Mouse (Mus musculus): ENCODE data around the gene Etfdh.

- no peak for TF ChIP-seq CTCF (IDR thresholded peaks at IDR 0.05; ENCODE audit: control insufficient read depth, insufficient read depth, insufficient read length)
- TF ChIP-seq MYOG (IDR thresholded peaks at IDR 0.05; ENCODE audit: control insufficient read depth, extremely low read depth, insufficient read length), result no peak
- no peak for TF ChIP-seq USF1 (IDR thresholded peaks at IDR 0.05; ENCODE audit: low read depth)
- TF ChIP-seq MAX (IDR thresholded peaks at IDR 0.05), result no peak
- TF ChIP-seq CEBPB (IDR thresholded peaks at IDR 0.05; ENCODE audit: low read depth), result no peak
- TF ChIP-seq FOSL1 (IDR thresholded peaks at IDR 0.05; ENCODE audit: insufficient read depth, low read length, poor library complexity, severe bottlenecking), result no peak
Observed at GRCm38 (mm10) chr3:79652129-79652528, 22.8 kb upstream of the Etfdh start.

Data from C2C12 (cell line).